Mouse (Mus musculus) spleen, postnatal 10 days (tissue): ENCODE measurements around the gene Arhgef10l.
"Not testable (repeated sequence)": the region's sequence is repeated elsewhere in the genome, so short reads cannot be mapped to it uniquely, and the experiment has no call there.

Source experiments
- DNase-seq, 2 experiments: peaks; one replicate each; pipeline ENCODE4 v3.0.0; 2021 to 2022; ENCODE audit warnings: low spot score in 2 of 2

Arhgef10l gene

DNA sequence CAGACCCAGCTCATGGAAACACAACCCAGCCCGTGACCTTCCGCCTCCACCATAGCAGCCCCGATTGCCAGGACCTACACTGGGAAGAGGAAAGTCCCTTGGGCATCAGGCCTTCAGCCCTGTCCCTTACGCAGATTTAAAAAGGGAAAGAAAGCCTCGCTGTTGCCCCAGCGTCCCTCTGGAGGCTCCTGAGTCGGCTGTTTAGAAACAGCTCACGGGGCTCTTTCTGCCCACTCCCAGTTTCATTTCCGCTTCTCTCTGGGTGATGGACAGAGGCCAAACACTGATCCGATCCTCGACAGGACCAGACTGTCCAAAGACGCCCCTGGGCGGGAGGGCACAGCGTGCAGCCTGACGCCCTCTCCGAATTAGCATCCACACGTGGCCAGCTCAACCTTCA is 93.4 kb downstream of the Arhgef10l start:
- DNase-seq: no peak

DNA sequence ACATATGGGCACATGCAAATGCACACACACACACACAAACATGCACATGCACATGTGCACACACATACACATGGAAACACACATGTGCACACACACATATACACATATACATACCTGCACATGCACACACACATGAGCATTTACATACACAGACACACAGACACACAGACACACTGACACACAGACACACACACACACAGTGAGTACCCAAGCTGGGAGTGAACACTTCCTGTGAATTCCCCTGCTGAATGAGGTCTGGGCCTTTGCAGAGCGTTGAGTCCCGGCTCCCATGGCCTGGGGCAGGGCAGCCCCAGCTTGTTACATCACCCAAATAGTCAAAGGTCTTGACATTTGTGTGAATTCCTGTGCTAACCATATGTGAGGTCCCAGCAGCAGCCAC is 96.4 kb downstream of the Arhgef10l start:
- DNase-seq: no peak

- DNase-seq: no peak
Observed at GRCm38 (mm10) chr4:140567911-140568480, 97.8 kb downstream of the Arhgef10l start.

GRCm38 (mm10) chr4:140566785-140567184 is 99.0 kb downstream of the Arhgef10l start:
- DNase-seq: peak; percentile 21 to 72

GRCm38 (mm10) chr4:140564459-140564858 is 101.4 kb downstream of the Arhgef10l start:
- DNase-seq: not testable (repeated sequence)

DNA sequence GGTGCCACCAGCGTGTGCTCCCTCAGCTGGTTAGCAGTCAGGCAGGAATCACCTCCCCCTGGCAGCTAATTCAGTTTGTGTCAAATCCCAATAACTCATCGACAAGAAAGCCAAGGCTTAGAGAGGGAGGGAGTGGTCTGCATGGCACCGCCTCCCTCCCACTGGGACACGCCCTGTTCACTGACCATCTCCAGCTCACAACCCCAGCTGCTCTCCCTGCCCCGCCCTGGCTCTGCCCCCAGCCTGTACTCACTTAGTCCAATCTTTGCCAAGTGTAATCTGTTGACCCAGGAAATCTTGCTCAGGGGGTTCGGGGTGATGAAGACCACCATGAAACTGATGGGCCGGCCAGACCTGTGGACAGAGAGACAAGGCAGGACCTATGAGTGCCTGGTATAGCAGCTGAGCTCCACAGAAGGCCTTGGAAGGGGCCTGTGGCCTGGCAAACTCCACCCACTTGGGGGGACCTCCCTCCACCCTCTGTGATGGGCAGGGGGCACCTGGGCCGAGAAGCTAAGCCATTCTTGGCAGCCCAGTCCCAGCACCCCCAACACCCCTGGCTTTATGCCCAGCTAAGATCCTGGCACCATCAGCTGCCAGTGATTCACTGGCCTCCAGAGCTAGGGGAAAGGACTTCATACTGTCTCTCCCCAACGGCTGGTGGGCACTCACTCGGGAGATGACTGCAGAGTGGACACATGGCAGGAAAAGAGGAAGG is 103.2 kb downstream of the Arhgef10l start:
- no peak for DNase-seq

- no peak for DNase-seq
Observed at GRCm38 (mm10) chr4:140561744-140562143, 104.1 kb downstream of the Arhgef10l start.

DNA sequence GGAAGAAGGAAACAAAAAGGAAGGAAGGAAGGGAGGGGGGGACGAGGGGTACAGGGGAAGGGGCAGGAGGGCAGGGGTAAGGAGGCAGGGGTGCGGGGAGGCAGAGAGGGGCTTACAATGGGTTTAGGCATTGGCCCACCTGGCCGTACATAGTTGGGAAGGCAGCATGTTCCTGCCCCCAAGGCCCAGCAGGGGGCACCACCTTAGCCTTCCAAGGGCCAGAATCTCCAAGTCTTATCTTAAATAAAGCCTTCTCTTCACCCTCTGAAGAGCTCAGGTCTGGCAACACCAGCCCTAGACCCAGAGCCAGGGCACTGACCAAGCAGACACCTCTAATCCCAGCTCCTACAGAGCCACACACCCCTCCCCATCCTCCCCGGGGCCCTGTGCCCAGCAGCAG is 106.0 kb downstream of the Arhgef10l start:
- peak in 1 of 2 experiments; percentile 39 for DNase-seq

DNA sequence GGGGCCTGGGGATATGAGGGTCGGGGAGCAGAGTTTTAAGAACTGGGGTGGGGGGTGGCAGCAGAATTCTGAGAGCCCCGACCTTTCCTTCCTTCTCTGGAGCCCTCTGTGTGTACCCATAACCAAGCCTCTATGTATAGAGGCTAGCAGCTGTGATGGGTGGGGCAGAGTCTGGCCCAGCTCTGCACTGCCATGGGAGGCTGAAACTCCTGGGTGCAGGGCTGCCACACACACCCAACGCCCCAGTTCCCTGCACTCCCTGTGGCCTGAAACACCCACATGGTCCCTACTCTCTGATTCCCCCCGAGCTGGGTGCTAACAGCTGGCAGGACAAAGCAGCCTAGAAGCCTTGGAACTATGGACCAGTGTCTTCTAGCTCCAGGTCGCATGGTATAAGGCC is 107.6 kb downstream of the Arhgef10l start:
- DNase-seq: no peak

GRCm38 (mm10) chr4:140556561-140556960 is 109.3 kb downstream of the Arhgef10l start:
- DNase-seq: no peak

GRCm38 (mm10) chr4:140555273-140555672 is 110.5 kb downstream of the Arhgef10l start:
- peak; percentile 48 to 76 for DNase-seq

DNA sequence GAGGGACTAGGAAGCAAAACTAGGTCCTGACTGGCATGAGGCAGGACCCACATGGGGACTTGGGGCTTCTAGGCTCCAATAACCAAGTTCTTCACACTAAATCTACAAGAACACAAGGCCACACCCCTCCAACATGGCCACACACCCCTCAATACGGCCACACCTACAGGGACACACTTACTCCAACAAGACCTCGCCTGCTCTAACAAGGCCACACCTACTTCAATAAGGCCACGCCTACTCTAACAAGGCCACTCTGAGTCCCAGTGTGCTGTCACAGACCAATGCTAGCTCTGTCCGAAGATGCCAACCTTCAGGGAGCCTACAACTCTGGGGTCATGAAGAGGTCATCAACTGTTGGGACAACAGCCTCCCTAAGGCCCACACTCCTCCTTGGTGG is 111.3 kb downstream of the Arhgef10l start:
- no peak for DNase-seq

DNA sequence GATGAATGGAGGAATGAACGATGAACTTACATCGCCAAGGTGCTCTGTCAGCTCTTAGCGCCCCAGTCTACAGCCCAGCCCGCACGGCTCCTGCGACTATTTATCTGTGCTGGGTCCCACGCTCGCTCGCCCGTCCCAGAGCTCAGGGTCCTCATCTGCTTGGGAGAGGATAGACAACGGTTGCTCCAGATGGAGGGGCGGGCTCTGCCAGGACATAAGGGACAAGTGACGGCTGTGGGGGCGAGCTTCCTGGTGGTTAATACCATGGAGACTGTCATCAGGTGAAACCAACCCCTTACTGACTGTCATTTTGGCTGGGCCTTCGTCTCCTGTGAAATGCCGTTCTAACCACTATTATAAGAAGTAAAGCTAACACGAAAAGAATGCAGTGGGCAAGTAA is 114.0 kb downstream of the Arhgef10l start:
- no peak for DNase-seq

DNA sequence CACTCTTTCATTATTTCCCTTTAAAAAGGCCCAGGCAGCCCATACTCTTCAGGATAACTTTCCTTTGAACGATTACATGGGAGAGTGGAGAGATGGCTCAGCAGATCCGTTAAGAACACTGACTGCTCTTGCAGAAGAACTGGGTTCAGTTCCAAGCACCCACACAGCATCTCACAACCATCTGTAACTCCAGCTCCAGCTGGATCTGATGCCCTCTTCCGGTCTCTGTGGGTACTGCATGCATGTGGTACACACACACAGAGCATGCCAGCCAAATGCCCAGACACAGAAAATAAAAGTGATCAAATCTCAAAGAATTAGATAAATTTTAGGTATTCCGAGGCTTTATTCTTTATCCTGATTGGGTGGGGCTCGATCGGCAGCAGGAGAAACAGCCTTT is 115.1 kb downstream of the Arhgef10l start:
- DNase-seq: peak in 1 of 2 experiments; percentile 44

GRCm38 (mm10) chr4:140549975-140550374 is 115.8 kb downstream of the Arhgef10l start:
- no peak for DNase-seq

DNA sequence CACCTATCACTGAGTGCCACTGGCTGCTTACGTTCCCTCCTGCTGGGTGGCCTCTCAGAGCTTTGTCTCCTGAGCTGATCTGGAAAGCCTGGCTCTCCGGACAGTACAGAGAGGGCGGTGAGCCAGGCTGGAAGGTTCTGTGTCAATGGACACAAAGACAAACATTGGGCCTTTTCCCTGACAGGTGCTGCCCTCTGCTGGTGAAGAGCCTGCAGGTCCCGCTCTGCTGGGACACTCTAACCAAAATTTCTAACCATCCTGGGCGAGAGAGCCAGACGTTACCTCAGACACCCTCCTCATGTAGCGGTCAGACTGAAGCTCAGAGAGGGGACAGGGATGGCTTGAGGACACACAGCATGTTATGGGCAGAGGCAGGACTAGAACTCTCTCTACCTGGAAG is 118.3 kb downstream of the Arhgef10l start:
- DNase-seq: peak; percentile 34 to 77

DNA sequence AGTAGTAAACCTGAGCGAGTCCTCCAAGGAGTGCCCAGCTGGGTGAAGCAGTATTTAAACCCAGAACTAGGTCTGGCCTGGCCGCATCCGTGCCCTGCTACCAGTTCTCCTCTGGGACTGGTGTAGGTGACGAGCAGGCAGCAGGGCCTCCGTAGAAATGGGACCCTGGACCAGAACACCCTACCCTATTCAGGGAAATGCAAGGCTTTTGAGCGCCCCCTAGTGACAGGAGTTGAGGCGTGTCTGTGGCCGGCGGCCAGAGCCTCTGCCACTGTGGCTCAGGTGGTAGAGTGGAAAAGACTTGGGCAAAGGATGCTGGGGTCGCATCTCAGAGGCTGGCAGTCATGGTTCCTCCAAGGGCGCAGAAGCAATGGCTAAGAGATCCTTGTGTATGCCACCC is 126.7 kb downstream of the Arhgef10l start:
- peak; percentile 20 to 58 for DNase-seq

DNA sequence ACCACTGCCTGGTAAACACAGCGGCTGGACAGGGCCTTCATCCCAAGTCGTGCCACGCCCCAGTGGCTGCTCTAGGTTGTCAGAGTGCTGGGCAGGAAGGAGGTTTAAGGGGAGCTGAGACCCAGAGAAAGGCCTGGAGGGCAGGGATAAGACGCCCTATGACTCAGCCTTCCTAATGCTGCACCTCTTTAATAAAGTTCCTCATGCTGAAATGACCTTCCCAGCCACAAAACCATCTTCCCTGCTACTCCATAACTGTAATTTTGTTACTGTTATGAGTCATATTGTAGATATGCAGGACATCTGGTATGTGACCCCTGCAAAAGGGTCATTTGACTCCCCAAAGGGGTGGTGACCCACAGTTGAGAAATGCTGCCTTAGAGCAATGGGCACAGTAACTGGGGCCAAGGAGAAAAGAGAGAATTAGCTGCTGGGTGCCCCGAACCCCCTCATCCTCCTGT is 128.2 kb downstream of the Arhgef10l start:
- DNase-seq: no peak

GRCm38 (mm10) chr4:140535323-140535722 is 130.5 kb downstream of the Arhgef10l start:
- DNase-seq: no peak

DNA sequence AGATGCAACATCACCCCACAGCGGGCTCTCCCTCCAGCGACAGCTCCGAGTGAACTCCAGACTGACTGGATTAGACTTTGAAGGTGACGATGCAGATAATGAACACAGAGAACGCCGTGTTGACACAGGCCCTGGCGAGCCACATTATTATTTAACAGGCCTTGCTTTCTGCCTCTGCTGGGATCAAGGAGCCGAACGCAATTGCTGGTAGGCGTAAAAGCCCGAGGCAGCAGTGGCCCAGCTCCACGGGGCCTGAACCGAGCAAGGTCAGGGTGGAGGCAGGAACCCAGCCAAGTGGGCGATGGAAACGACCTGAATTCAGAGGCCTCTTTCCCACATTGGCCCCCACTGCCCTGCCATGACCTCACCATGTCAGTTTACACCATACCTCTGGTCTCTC is 133.5 kb downstream of the Arhgef10l start:
- DNase-seq: no peak

DNA sequence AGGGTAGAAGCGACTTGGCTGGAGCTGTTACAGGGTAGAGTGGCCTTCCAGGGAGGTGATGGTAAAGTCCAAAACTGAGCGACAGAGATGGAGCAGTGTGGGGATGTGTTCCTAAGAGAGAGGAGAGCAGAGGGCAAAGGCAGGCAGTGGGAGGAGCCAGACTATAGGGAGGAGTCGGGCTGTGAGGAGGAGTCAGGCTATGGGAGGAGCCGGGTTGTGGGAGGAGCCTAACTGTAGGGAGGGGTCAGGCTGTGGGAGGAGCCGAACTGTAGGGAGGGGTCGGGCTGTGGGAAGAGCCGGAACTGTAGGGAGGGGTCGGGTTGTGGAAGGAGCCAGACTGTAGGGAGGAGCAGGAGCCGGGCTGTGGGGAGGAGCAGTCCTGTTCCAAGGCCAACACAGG is 134.8 kb downstream of the Arhgef10l start:
- DNase-seq: no peak

- no peak for DNase-seq
Observed at GRCm38 (mm10) chr4:140529735-140530134, 136.1 kb downstream of the Arhgef10l start.

- DNase-seq: no peak
Observed at GRCm38 (mm10) chr4:140528443-140528842, 137.4 kb downstream of the Arhgef10l start.
